Mouse (Mus musculus) lung, embryonic 14.5 days (tissue): Measurements from ENCODE around the gene Ncmap. TPM values are rescaled to one million over a fixed set of nuclear protein-coding genes. Genes with fewer than 3 reads are reported as not detected.
A peak's percentile ranks its signal among the peaks of the same experiment; 100 is the strongest.

Experiments used
- ATAC-seq: fragments of 200-750 bp; cut with Nextera tagmentation; 2 replicates; pipeline ENCODE4 v1.8.0; 2017; ENCODE audit warnings: mild to moderate bottlenecking, moderate TSS enrichment, moderate library complexity; ENCODE audit not compliant: insufficient read depth
- DNase-seq: peaks from one replicate; pipeline ENCODE4 v3.0.0-alpha.2; 2015
- H3K27ac ChIP-seq: fragments of 300-500 bp; sonication (generic); 2 replicates; pipeline ENCODE4 v1.5.1; 2014; ENCODE audit warnings: low read depth, mild to moderate bottlenecking, moderate library complexity
- H3K27me3 ChIP-seq: fragments of 300-500 bp; sonication (generic); 2 replicates; pipeline ENCODE4 v1.6.1; 2014; ENCODE audit warnings: low read length, control low read depth; ENCODE audit not compliant: insufficient read depth
- H3K36me3 ChIP-seq: fragments of 300-500 bp; sonication (generic); 2 replicates; pipeline ENCODE4 v1.6.1; 2014; ENCODE audit warnings: control low read depth; ENCODE audit not compliant: insufficient read depth
- H3K4me1 ChIP-seq: fragments of 300-500 bp; sonication (generic); 2 replicates; pipeline ENCODE4 v1.6.1; 2014; ENCODE audit warnings: antibody characterized with exemption, control low read depth; ENCODE audit not compliant: insufficient read depth
- H3K4me2 ChIP-seq: fragments of 300-500 bp; sonication (generic); 2 replicates; pipeline ENCODE4 v1.6.1; 2014; ENCODE audit warnings: mild to moderate bottlenecking
- H3K4me3 ChIP-seq: fragments of 300-500 bp; sonication (generic); 2 replicates; pipeline ENCODE4 v1.5.1; 2014; ENCODE audit warnings: low read depth, low read length
- H3K9ac ChIP-seq: fragments of 300-500 bp; sonication (generic); 2 replicates; pipeline ENCODE4 v1.6.1; 2014
- H3K9me3 ChIP-seq: fragments of 300-500 bp; sonication (generic); 2 replicates; pipeline ENCODE4 v1.6.1; 2016; ENCODE audit warnings: low read depth, low read length, control low read depth
- CTCF ChIP-seq: IDR thresholded peaks from 2 replicates; pipeline ENCODE4 v1.5.1; 2016; ENCODE audit warnings: antibody characterized with exemption, low read depth
- whole genome bisulfite sequencing: fragments of 180-500 bp; shearing (Covaris S2); extraction: QIAGEN DNeasy Blood & Tissue Kit; methylation state at CpG from one replicate; pipeline ENCODE4 v1.1.7; 2014; 5-methylcytosine and 5-hydroxymethylcytosine counted together
- polyA plus RNA-seq: library from polyadenylated mRNA; unstranded; fragments of >200 nt; fragmentation: Nextera tagmentation; extraction: Ambion mirVana; gene quantifications from 2 replicates; pipeline ENCODE4 v1.2.1, GENCODE M21; 2014

The Ncmap gene
- polyA plus RNA-seq, 1 experiment from 2014 or later: 4.6 TPM

DNA sequence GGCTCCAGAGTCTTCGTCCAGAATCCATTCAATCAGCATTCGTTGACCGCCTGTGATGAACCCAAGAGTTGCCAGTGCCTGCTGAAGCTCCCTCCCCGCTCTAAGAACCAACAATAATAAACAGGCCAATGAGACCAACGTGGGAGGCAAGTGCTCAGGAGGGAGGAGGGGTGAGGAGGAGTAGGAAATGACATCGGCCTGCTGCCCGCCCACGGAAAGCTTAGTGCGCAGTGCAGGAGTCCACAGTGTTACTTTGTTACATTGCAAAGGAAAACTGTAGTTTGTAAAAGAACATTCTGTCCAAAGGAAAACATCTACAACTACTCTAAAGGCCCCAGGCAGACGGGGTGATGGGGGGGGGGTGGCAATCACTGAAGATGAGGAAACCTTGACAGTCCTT is 6.0 kb upstream of the Ncmap start:
- ATAC-seq: no peak
- TF ChIP-seq CTCF: no peak
- Histone ChIP-seq H3K4me1 (no peaks in the 10 kb centered on the region), H3K9me3 (no peaks in the 10 kb centered on the region), H3K36me3 (no peaks in the 10 kb centered on the region), H3K27me3 (peaks cover under 1% of the 10 kb centered on the region; the same call in 1 of the 2 replicates), H3K4me2 (no peak overlapping the region), H3K9ac (no peak overlapping the region), H3K4me3 (no peak overlapping the region), H3K27ac (no peak overlapping the region)
- DNase-seq: no peak
- WGBS: 55% methylated on average over 10 of the region's 10 CpGs

DNA sequence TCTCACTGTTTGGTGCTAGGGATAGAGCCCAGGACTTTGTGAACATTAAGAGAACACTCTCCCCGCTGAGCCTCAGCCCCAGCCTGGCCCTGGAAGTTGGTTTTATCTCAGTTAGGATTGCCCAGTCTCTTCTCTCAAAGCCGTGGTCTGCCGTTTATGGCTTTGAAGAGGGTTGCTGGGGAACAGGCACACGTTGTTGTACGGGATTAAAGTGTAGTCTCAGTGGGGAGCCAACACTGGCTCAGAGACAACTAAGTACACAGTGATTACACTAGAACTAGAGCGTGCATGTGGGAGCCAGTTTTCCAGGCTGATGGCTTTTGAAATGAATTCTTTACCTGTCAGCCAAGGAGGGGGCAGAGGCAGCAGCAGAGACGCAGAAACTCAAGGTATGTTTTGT is 3.9 kb upstream of the Ncmap start:
- Histone ChIP-seq H3K27me3 (peaks cover 22% of the 10 kb centered on the region), H3K36me3 (no peaks in the 10 kb centered on the region), H3K4me1 (no peaks in the 10 kb centered on the region), H3K27ac (no peak overlapping the region), H3K4me2 (no peak overlapping the region), H3K9me3 (no peaks in the 10 kb centered on the region), H3K4me3 (no peak overlapping the region), H3K9ac (no peak overlapping the region)
- ATAC-seq (no peak), DNase-seq (no peak)
- WGBS: 33% methylated on average over 7 of the region's 7 CpGs
- TF ChIP-seq CTCF: no peak

DNA sequence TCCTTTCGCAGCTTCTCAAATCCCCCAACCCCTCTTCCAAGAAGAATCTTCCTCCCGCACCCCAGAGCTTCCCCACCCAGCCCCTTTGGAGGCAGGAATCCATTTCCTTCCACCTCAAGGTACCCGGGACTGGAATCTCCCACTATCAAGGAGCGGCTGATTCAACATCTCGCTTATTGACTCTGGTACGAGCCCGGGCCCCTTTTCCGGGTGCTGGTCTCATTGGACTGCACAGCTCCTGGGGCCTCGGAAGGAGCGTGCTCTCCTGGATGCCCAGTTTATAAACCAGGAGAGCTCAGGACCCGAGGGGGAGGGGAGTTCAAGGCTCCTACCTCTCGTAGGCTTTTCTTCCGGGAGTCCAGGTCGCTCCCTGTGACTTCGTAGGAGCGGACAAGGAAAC is 476 bp downstream of the Ncmap start:
- H3K4me2 ChIP-seq: peak overlapping the region; percentile 81
- H3K36me3 ChIP-seq: no peaks in the 10 kb centered on the region
- no peak overlapping the region for H3K27ac ChIP-seq
- ATAC-seq (no peak), DNase-seq (peak; percentile 37)
- no peaks in the 10 kb centered on the region for H3K9me3 ChIP-seq
- no peak for TF ChIP-seq CTCF
- peak overlapping the region; percentile 41 for H3K4me3 ChIP-seq
- WGBS: 2% methylated on average over 16 of the region's 16 CpGs
- peaks cover 30% of the 10 kb centered on the region for H3K27me3 ChIP-seq
- peak overlapping the region; percentile 46 for H3K9ac ChIP-seq
- H3K4me1 ChIP-seq: no peaks in the 10 kb centered on the region

DNA sequence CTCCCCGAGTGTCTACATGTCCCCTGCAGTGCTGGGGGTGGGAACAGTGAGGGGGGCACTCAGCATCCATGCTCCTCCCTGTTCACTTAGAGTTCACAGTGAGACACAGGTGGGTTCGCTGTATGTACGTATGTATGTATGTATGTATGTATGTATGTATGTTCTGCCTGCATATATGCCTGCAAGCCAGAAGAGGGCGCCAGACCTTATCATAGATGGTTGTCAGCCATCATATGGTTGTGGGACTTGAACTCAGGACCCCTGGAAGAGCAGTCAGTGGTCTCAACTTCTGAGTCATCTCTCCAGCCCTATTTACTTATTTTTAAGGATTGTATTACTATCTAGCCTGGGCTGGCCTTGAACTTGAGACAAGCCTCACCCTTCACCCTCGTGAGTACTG is 1.7 kb downstream of the Ncmap start:
- Histone ChIP-seq H3K27ac (no peak overlapping the region), H3K9ac (no peak overlapping the region), H3K4me2 (no peak overlapping the region), H3K27me3 (peaks cover 30% of the 10 kb centered on the region), H3K36me3 (no peaks in the 10 kb centered on the region), H3K4me3 (no peak overlapping the region), H3K9me3 (no peaks in the 10 kb centered on the region), H3K4me1 (no peaks in the 10 kb centered on the region)
- DNase-seq (no peak), ATAC-seq (no peak)
- TF ChIP-seq CTCF: peak; percentile 31
- 84% methylated on average over 5 of the region's 5 CpGs for WGBS

DNA sequence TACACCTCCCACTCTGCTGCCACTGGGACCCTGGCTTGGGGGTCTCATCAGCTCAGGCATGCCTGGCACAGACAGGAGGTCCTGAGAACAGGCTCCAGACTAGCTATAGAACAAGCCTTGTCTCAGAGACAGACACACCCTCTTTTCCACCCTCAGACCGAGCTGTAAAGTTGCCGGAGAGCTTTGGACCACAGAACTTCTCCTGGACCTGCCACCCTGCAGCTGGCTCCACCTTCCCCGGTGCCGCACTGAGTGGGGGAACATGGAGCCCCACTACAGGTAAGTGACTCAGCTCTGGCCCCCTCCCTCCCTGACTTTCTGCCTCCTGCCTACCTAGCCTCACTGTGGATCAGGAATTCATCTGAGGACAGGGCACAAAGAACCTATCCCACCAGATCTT is 2.7 kb downstream of the Ncmap start:
- H3K27me3 ChIP-seq: peaks cover 30% of the 10 kb centered on the region
- H3K4me3 ChIP-seq: no peak overlapping the region

DNA sequence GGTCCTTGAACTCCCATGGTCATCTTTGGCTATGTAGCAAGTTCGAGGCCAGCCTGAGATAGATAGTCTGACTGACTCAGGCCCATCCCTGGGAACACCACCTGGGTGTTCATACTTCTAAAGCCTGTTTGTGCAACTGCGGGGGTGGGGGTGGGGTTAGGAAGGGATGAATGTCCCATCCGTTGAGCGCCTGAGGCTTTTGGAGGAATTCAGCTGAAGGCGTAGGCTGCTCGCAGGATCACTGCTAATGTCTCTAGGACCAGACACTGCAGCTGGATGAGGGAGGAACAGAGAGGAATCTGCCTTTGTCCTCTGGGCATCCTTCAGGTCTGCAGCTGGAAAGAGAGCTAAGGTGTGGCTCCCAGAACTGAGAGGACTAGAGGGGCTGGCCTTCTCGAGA is 3.4 kb downstream of the Ncmap start:
- Histone ChIP-seq H3K4me1 (no peaks in the 10 kb centered on the region), H3K27ac (no peak overlapping the region), H3K9ac (no peak overlapping the region), H3K4me3 (no peak overlapping the region), H3K36me3 (no peaks in the 10 kb centered on the region), H3K9me3 (no peaks in the 10 kb centered on the region), H3K4me2 (no peak overlapping the region), H3K27me3 (peaks cover 30% of the 10 kb centered on the region)
- no peak for DNase-seq
- 81% methylated on average over 7 of the region's 7 CpGs for WGBS
- TF ChIP-seq CTCF: no peak
- ATAC-seq: no peak

More for the DNA sequence above, 2.7 kb downstream of the Ncmap start:
- no peak for TF ChIP-seq CTCF
- Histone ChIP-seq H3K4me1 (no peaks in the 10 kb centered on the region), H3K9ac (no peak overlapping the region), H3K4me2 (no peak overlapping the region), H3K27ac (no peak overlapping the region), H3K36me3 (no peaks in the 10 kb centered on the region), H3K9me3 (no peaks in the 10 kb centered on the region)
- no peak for DNase-seq
- 79% methylated on average over 4 of the region's 4 CpGs for WGBS
- ATAC-seq: no peak

DNA sequence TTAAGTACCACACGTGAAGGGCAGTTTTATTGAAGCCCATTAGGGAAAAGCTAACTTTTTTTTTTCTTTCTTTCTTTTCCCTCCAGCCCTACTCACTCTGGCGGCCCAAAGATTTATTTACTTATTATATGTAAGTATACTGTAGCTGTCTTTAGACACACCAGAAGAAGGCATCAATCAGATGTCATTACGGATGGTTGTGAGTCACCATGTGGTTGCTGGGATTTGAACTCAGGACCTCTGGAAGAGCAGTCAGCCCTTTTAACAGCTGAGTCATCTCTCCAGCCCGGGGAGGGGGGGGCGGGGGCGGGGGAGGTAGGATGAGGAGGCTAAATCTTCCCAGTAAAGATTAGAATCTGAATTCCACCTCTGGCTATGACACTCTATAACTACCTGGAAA is 4.6 kb downstream of the Ncmap start:
- 57% methylated on average over 6 of the region's 6 CpGs for WGBS
- Histone ChIP-seq H3K4me3 (no peak overlapping the region), H3K4me2 (no peak overlapping the region), H3K36me3 (no peaks in the 10 kb centered on the region), H3K27me3 (peaks cover 22% of the 10 kb centered on the region), H3K9ac (no peak overlapping the region), H3K4me1 (no peaks in the 10 kb centered on the region), H3K9me3 (no peaks in the 10 kb centered on the region), H3K27ac (no peak overlapping the region)
- DNase-seq (no peak), ATAC-seq (no peak)
- TF ChIP-seq CTCF: no peak

DNA sequence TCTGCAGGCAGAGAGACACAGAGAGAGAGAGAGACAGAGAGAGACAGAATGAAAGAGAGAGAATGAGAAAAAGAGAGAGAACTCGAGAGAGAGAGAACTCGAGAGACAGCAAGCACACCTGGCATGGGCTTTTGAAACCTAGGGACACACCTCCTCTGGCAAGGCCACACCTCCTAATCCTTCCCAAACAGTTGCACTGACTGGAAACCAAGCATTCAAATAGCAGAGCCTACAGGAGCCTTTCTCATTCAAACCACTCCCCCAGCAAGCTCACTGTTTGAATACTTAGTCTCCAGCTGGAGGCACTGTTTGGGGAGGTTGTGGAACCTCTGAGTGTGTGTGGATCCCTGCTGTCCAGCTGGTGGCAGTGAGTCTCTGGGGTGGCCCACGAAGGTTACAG is 5.2 kb downstream of the Ncmap start:
- TF ChIP-seq CTCF: no peak
- Histone ChIP-seq H3K4me1 (no peaks in the 10 kb centered on the region), H3K36me3 (no peaks in the 10 kb centered on the region), H3K4me2 (no peak overlapping the region), H3K9me3 (no peaks in the 10 kb centered on the region), H3K9ac (no peak overlapping the region), H3K27ac (no peak overlapping the region), H3K27me3 (peaks cover 17% of the 10 kb centered on the region), H3K4me3 (no peak overlapping the region)
- ATAC-seq: no peak
- WGBS: 77% methylated on average over 3 of the region's 3 CpGs
- no peak for DNase-seq
